18 mouse cellular contexts compared by ENCODE assay signal in the genomic region with DNA sequence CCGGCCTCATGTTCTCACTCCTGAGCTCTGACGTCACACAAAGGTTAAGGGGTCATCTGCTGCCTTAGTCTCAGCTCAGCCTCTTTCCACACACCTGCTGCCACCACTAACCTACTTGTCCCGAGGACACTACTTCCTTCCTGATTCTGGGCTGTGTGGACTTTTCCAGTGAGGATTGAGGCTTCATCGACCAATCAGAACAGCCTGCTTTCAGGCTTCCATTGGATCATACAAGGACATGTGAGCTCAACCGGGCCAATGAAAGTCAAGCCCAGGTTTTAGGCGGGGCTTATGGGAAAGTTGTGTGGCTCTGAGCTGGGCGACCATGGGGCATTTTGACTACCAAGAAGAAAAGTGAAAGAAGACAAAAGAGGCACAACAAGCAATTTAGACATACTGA. TPM values are rescaled to one million over a fixed set of nuclear protein-coding genes. Genes with fewer than 3 reads are reported as not detected.
A peak's percentile ranks its signal among the peaks of the same experiment; 100 is the strongest.
DNase-seq lines count a peak whose midpoint lies in the region; TF ChIP-seq lines count a peak whose summit lies in the region.
"Had no signal": no experiment of that assay in that cellular context is flagged by ENCODE, and none has a peak within 500 bp of the region (broad histone marks: within the 10 kb centered on the region; RNA-seq: fewer than 3 reads in every experiment).

No protein-coding gene starts in this region.

- TF ChIP-seq EP300 in MEL (IDR thresholded peaks at IDR 0.05; ENCODE audit: low read depth in 1 of 2, low read length in 2 of 2), result no peak

- no peak for TF ChIP-seq CTCF in MEL (IDR thresholded peaks at IDR 0.05 in 2 of 3, conservative IDR thresholded peaks at IDR 0.05 in 1 of 3; ENCODE audit: control insufficient read depth in 1 of 3, insufficient read depth in 1 of 3, low read depth in 2 of 3, low read length in 3 of 3, poor library complexity in 1 of 3, severe bottlenecking in 1 of 3)

- H3K27ac ChIP-seq in MEL (ENCODE audit: control insufficient read depth, low read depth, low read length) (peak overlapping the region; percentile 73), macrophage (peak overlapping the region; percentile 52)
- H3K27ac ChIP-seq in embryonic facial prominence, embryonic 10.5 days (replicated peaks), result no peak overlapping the region
- H3K27ac ChIP-seq: heart, embryonic 15.5 days; hindbrain, embryonic 13.5 days; limb, embryonic 10.5 days had no signal

- H3K4me3 ChIP-seq in MEL (ENCODE audit: control insufficient read depth in 1 of 2, insufficient read depth in 1 of 2, low read depth in 2 of 2, low read length in 2 of 2) (peak overlapping the region; percentile 64 to 71), macrophage (ENCODE audit: inconsistent target) (peak overlapping the region; percentile 4; the same call in 1 of the 2 replicates)
- H3K4me3 ChIP-seq in embryonic facial prominence, embryonic 10.5 days, result no peak overlapping the region
- H3K4me3 ChIP-seq: erythroblast, embryonic 14.5 days; heart, embryonic 15.5 days; hindbrain, embryonic 13.5 days; limb, embryonic 10.5 days had no signal

- H3K4me1 ChIP-seq in MEL (ENCODE audit: control insufficient read depth in 1 of 2, insufficient read depth in 2 of 2, low read length in 2 of 2), result peaks cover 14 to 47% of the 10 kb centered on the region in 2 experiments
- H3K4me1 ChIP-seq in embryonic facial prominence, embryonic 10.5 days, result peaks cover 6% of the 10 kb centered on the region

- peak overlapping the region; percentile 73 for H3K9ac ChIP-seq in MEL (ENCODE audit: control insufficient read depth, low read depth, low read length, poor library complexity, severe bottlenecking)
- H3K9ac ChIP-seq: heart, embryonic 15.5 days; hindbrain, embryonic 13.5 days had no signal

- H3K79me2 ChIP-seq in MEL (ENCODE audit: control insufficient read depth, insufficient read depth, low read length, poor library complexity) (no peaks in the 10 kb centered on the region; the same call in 1 of the 2 replicates), macrophage (ENCODE audit: inconsistent target) (peaks cover 55% of the 10 kb centered on the region)

- TF ChIP-seq RAD21 in MEL (IDR thresholded peaks at IDR 0.05; ENCODE audit: low read depth, low read length), result no peak

- no peaks in the 10 kb centered on the region for H3K9me3 ChIP-seq in MEL (replicated peaks; ENCODE audit: insufficient read depth, low read length)
- no peaks in the 10 kb centered on the region for H3K9me3 ChIP-seq in embryonic facial prominence, embryonic 10.5 days
- H3K9me3 ChIP-seq: heart, embryonic 15.5 days; hindbrain, embryonic 13.5 days; limb, embryonic 10.5 days had no signal

- DNase-seq in thymus, postnatal 0 days (ENCODE audit: low spot score), result peak; percentile 54
- DNase-seq in thymus, adult 18-20 months, result no peak
- DNase-seq in MEL (ENCODE audit: low read depth, low spot score), result peak; percentile 96
- DNase-seq in adrenal gland, postnatal 36 days, result no peak
- DNase-seq in embryonic facial prominence, embryonic 10.5 days (ENCODE audit: low spot score), result no peak
- no peak for DNase-seq in retina, embryonic 14.5 days (ENCODE audit: low spot score)
- DNase-seq: cerebellum, adult 2 months; gastrocnemius, postnatal 14 days; kidney, adult 11 months; kidney, postnatal 25 days; right cerebral cortex, postnatal 25 days had no signal

- peaks cover 0 to 26% of the 10 kb centered on the region in 2 experiments; a peak in 2 of 4 replicates for H3K36me3 ChIP-seq in MEL (ENCODE audit: control insufficient read depth in 1 of 2, insufficient read depth in 2 of 2, low read length in 2 of 2)
- peaks cover 21% of the 10 kb centered on the region; the same call in 1 of the 2 replicates for H3K36me3 ChIP-seq in macrophage (ENCODE audit: inconsistent target)
- H3K36me3 ChIP-seq in embryonic facial prominence, embryonic 10.5 days (replicated peaks), result no peaks in the 10 kb centered on the region
- H3K36me3 ChIP-seq: G1E; heart, embryonic 15.5 days; hindbrain, embryonic 13.5 days; limb, embryonic 10.5 days had no signal

- no peaks in the 10 kb centered on the region for H3K27me3 ChIP-seq in MEL (ENCODE audit: control insufficient read depth in 1 of 2, insufficient read depth in 2 of 2, low read length in 2 of 2)
- peaks cover 26% of the 10 kb centered on the region for H3K27me3 ChIP-seq in embryonic facial prominence, embryonic 10.5 days (replicated peaks; ENCODE audit: low read depth, poor library complexity, severe bottlenecking)

- peak; percentile 60 to 90 for TF ChIP-seq POLR2A in MEL (IDR thresholded peaks at IDR 0.05; ENCODE audit: control insufficient read depth in 1 of 2, insufficient read depth in 1 of 2, low read depth in 1 of 2, low read length in 2 of 2, poor library complexity in 1 of 2)

- 50% methylated on average over 7 of the region's 7 CpGs for whole genome bisulfite sequencing in macrophage (ENCODE audit: missing documents)
- WGBS in embryonic facial prominence, embryonic 10.5 days, result 83% methylated on average over 7 of the region's 7 CpGs

TF ChIP-seq in MEL, 35 proteins besides CTCF, POLR2A, EP300 and RAD21 (continues in another document):
- TF ChIP-seq ZMIZ1 (IDR thresholded peaks at IDR 0.05; ENCODE audit: low read depth, low read length) (peak; percentile 87; the same call in 1 of the 2 replicates), TBP (IDR thresholded peaks at IDR 0.05; ENCODE audit: low read depth, low read length) (peak; percentile 87), BHLHE40 (IDR thresholded peaks at IDR 0.05; ENCODE audit: borderline replicate concordance, low read depth, low read length) (no peak), ZNF384 (IDR thresholded peaks at IDR 0.05; ENCODE audit: low read depth, low read length) (no peak)

RNA-seq across cellular contexts. Expression of gene Fxyd5, which starts 5.4 kb away (rescaled TPM):
- 113 and 125 TPM in 2 replicates for polyA plus RNA-seq in thymus, postnatal 0 days (2015; fragmentation: Nextera tagmentation; extraction: Ambion mirVana)
- 38.6 and 39.4 TPM in 2 replicates for total RNA-seq in MEL (2012; rRNA removed)
- 10 to 100 TPM in 1 of 2 experiments, not detected in 1; 57.5 TPM for polyA plus RNA-seq in MEL (2012; ENCODE audit: insufficient read depth in 1 of 2, insufficient read length in 2 of 2, low read depth in 1 of 2, low replicate concordance in 2 of 2, missing spikeins in 1 of 2)
- total RNA-seq in macrophage (2018; cell fraction: chromatin; rRNA removed), result 100 to 1,000 TPM in 13 of 26 experiments, 10 to 100 TPM in 13; 24.1 to 184 (median 97.0) TPM
- 100 to 1,000 TPM; 518 to 856 (median 728) TPM for total RNA-seq in macrophage (2018; cell fraction: cytosol; rRNA removed)
- 100 to 1,000 TPM in 25 of 26 experiments, 10 to 100 TPM in 1; 78.4 to 397 (median 257) TPM for total RNA-seq in macrophage (2018; cell fraction: nucleus; rRNA removed)
- 662 to 1,499 TPM (median 1,028 TPM) in 3 replicates for polyA plus RNA-seq in macrophage (2018)
- total RNA-seq in adrenal gland, postnatal 36 days (2021), result 100 to 1,000 TPM in 1 of 2 experiments, 10 to 100 TPM in 1; 34.8 to 103 TPM
- 9.1 and 9.5 TPM in 2 replicates for polyA plus RNA-seq in embryonic facial prominence, embryonic 10.5 days (2016; fragmentation: Nextera tagmentation; extraction: Ambion mirVana)

RNA-seq across cellular contexts. Expression of gene Fxyd7, which starts 14.3 kb away (rescaled TPM):
- polyA plus RNA-seq in thymus, postnatal 0 days (2015; fragmentation: Nextera tagmentation; extraction: Ambion mirVana), result 0.35 and 0.48 TPM in 2 replicates
- total RNA-seq in MEL (2012; rRNA removed), result not detected in 2 replicates
- polyA plus RNA-seq in MEL (2012; ENCODE audit: insufficient read depth in 1 of 2, insufficient read length in 2 of 2, low read depth in 1 of 2, low replicate concordance in 2 of 2, missing spikeins in 1 of 2) (under 1 TPM in 1 of 2 experiments, not detected in 1; 0.11 TPM), macrophage (2018) (not detected in 3 replicates)
- not detected for total RNA-seq in macrophage (2018; cell fraction: chromatin; rRNA removed)
- under 1 TPM in 2 of 26 experiments, not detected in 24; 0.18 to 0.35 TPM for total RNA-seq in macrophage (2018; cell fraction: cytosol; rRNA removed)
- not detected for total RNA-seq in macrophage (2018; cell fraction: nucleus; rRNA removed)
- total RNA-seq in adrenal gland, postnatal 36 days (2021), result 1 to 10 TPM; 1.2 to 1.6 TPM
- polyA plus RNA-seq in embryonic facial prominence, embryonic 10.5 days (2016; fragmentation: Nextera tagmentation; extraction: Ambion mirVana), result 0.55 and 3.1 TPM in 2 replicates
- total RNA-seq: G1E had no signal
- polyA plus RNA-seq: erythroblast, embryonic 14.5 days; G1E had no signal

RNA-seq across cellular contexts. Expression of gene Fxyd1, which starts 20.1 kb away (rescaled TPM):
- polyA plus RNA-seq in thymus, postnatal 0 days (2015; fragmentation: Nextera tagmentation; extraction: Ambion mirVana), result 12.2 and 19.1 TPM in 2 replicates
- total RNA-seq in MEL (2012; rRNA removed), result not detected in 2 replicates
- under 1 TPM in 1 of 2 experiments, not detected in 1; 0.22 TPM for polyA plus RNA-seq in MEL (2012; ENCODE audit: insufficient read depth in 1 of 2, insufficient read length in 2 of 2, low read depth in 1 of 2, low replicate concordance in 2 of 2, missing spikeins in 1 of 2)
- total RNA-seq in macrophage (2018; cell fraction: chromatin; rRNA removed), result 1 to 10 TPM in 1 of 26 experiments, not detected in 25; 1.9 TPM
- total RNA-seq in macrophage (2018; cell fraction: cytosol; rRNA removed), result not detected
- not detected for total RNA-seq in macrophage (2018; cell fraction: nucleus; rRNA removed)
- polyA plus RNA-seq in macrophage (2018), result not detected in 3 replicates
- 100 to 1,000 TPM; 167 to 239 TPM for total RNA-seq in adrenal gland, postnatal 36 days (2021)
- polyA plus RNA-seq in embryonic facial prominence, embryonic 10.5 days (2016; fragmentation: Nextera tagmentation; extraction: Ambion mirVana), result 9.8 and 12.2 TPM in 2 replicates
- total RNA-seq: G1E had no signal
- polyA plus RNA-seq: G1E had no signal

RNA-seq across cellular contexts. Expression of gene Lgi4, which starts 22.2 kb away (rescaled TPM):
- polyA plus RNA-seq in thymus, postnatal 0 days (2015; fragmentation: Nextera tagmentation; extraction: Ambion mirVana), result 0.04 and 0.14 TPM in 2 replicates
- not detected in 2 replicates for total RNA-seq in MEL (2012; rRNA removed)
- polyA plus RNA-seq in MEL (2012; ENCODE audit: insufficient read depth in 1 of 2, insufficient read length in 2 of 2, low read depth in 1 of 2, low replicate concordance in 2 of 2, missing spikeins in 1 of 2) (not detected), macrophage (2018) (0.14 to 0.27 TPM (median 0.22 TPM) in 3 replicates)
- 1 to 10 TPM in 19 of 26 experiments, under 1 TPM in 7; 0.50 to 7.1 (median 1.5) TPM for total RNA-seq in macrophage (2018; cell fraction: chromatin; rRNA removed)
- under 1 TPM; 0.09 to 0.59 (median 0.22) TPM for total RNA-seq in macrophage (2018; cell fraction: cytosol; rRNA removed)
- 1 to 10 TPM in 13 of 26 experiments, under 1 TPM in 13; 0.29 to 3.0 (median 0.94) TPM for total RNA-seq in macrophage (2018; cell fraction: nucleus; rRNA removed)
- 1 to 10 TPM; 2.7 to 5.4 TPM for total RNA-seq in adrenal gland, postnatal 36 days (2021)
- polyA plus RNA-seq in embryonic facial prominence, embryonic 10.5 days (2016; fragmentation: Nextera tagmentation; extraction: Ambion mirVana), result 2.5 and 2.8 TPM in 2 replicates
- polyA plus RNA-seq: erythroblast, embryonic 14.5 days; G1E had no signal

RNA-seq across cellular contexts. Expression of gene Fxyd3, which starts 39.6 kb away (rescaled TPM):
- 78.3 and 79.5 TPM in 2 replicates for polyA plus RNA-seq in thymus, postnatal 0 days (2015; fragmentation: Nextera tagmentation; extraction: Ambion mirVana)
- not detected in 2 replicates for total RNA-seq in MEL (2012; rRNA removed)
- polyA plus RNA-seq in MEL (2012; ENCODE audit: insufficient read depth in 1 of 2, insufficient read length in 2 of 2, low read depth in 1 of 2, low replicate concordance in 2 of 2, missing spikeins in 1 of 2), result not detected
- total RNA-seq in macrophage (2018; cell fraction: chromatin; rRNA removed), result not detected
- not detected for total RNA-seq in macrophage (2018; cell fraction: cytosol; rRNA removed)
- not detected for total RNA-seq in macrophage (2018; cell fraction: nucleus; rRNA removed)
- not detected in 3 replicates for polyA plus RNA-seq in macrophage (2018)
- 1 to 10 TPM; 1.5 to 2.3 TPM for total RNA-seq in adrenal gland, postnatal 36 days (2021)
- 7.5 and 8.8 TPM in 2 replicates for polyA plus RNA-seq in embryonic facial prominence, embryonic 10.5 days (2016; fragmentation: Nextera tagmentation; extraction: Ambion mirVana)
- total RNA-seq: layer of hippocampus, postnatal 25 days had no signal
- polyA plus RNA-seq: erythroblast, embryonic 14.5 days; G1E had no signal

Comparison
In these comparisons a context has a peak if more than half of its experiments do, and no peak if none do; other contexts are left out.
1. DNase-seq: peak in thymus, postnatal 0 days (single experiment) and MEL (single experiment); none in thymus, adult 18-20 months (0 of 2), adrenal gland, postnatal 36 days (0 of 2), embryonic facial prominence, embryonic 10.5 days (single experiment) and retina, embryonic 14.5 days (single experiment).